Mouse (Mus musculus) liver, embryonic 14.5 days (tissue): ENCODE data around the gene Gga1.

Source experiments
- CTCF ChIP-seq: IDR thresholded peaks from 2 replicates; pipeline ENCODE4 v1.5.1; 2016; ENCODE audit warnings: antibody characterized with exemption, low read depth, control low read depth
- EP300 ChIP-seq: IDR thresholded peaks from 2 replicates; pipeline ENCODE4 v1.6.1; 2016; ENCODE audit warnings: antibody characterized with exemption, low read depth

- peak; percentile 96 for TF ChIP-seq CTCF
- TF ChIP-seq EP300 = no peak
Observed at GRCm38 (mm10) chr15:78848467-78848866, 28.5 kb upstream of the Gga1 start.
